13 mouse cellular contexts compared by ENCODE assay signal in genomic region chr11:106785043-106785442, GRCm38 (mm10). TPM values are rescaled to one million over a fixed set of nuclear protein-coding genes. Genes with fewer than 3 reads are reported as not detected.
DNase-seq lines count a peak whose midpoint lies in the region; ATAC-seq and TF ChIP-seq lines count a peak whose summit lies in the region.
"Had no signal": no experiment of that assay in that cellular context is flagged by ENCODE, and none has a peak within 500 bp of the region (broad histone marks: within the 10 kb centered on the region; RNA-seq: fewer than 3 reads in every experiment).

No protein-coding gene starts in this region.

- no peak for ATAC-seq in hindbrain, embryonic 13.5 days (ENCODE audit: low FRiP score)
- no peak for ATAC-seq in hindbrain, embryonic 11.5 days (ENCODE audit: low FRiP score)
- no peak for ATAC-seq in lung, postnatal 0 days
- ATAC-seq in forebrain, postnatal 0 days = no peak
- no peak for ATAC-seq in midbrain, postnatal 0 days (ENCODE audit: low FRiP score)

- peaks cover 36% of the 10 kb centered on the region for H3K4me1 ChIP-seq in hindbrain, embryonic 13.5 days (replicated peaks)
- H3K4me1 ChIP-seq in hindbrain, embryonic 11.5 days (replicated peaks; ENCODE audit: control insufficient read depth, insufficient read depth, low read length) = 0 out of 2 replicates have a peak, but pooled peaks cover 2% of the 10 kb centered on the region
- H3K4me1 ChIP-seq in lung, postnatal 0 days (ENCODE audit: insufficient read depth, low read depth, low read length) = peaks cover 2% of the 10 kb centered on the region; the same call in 1 of the 2 replicates
- H3K4me1 ChIP-seq in forebrain, postnatal 0 days (ENCODE audit: insufficient read depth) = peaks cover 10% of the 10 kb centered on the region; the same call in 1 of the 2 replicates
- H3K4me1 ChIP-seq in midbrain, postnatal 0 days (ENCODE audit: insufficient read depth, low read length) = peaks cover 5% of the 10 kb centered on the region; the same call in 1 of the 2 replicates

- no peak for DNase-seq in hindbrain, embryonic 11.5 days (ENCODE audit: low spot score)
- no peak for DNase-seq in lung, postnatal 0 days (ENCODE audit: low spot score)
- DNase-seq in lung, adult 18-20 months = no peak
- no peak for DNase-seq in forebrain, postnatal 0 days
- DNase-seq in midbrain, postnatal 0 days (ENCODE audit: low spot score) = no peak
- no peak for DNase-seq in T-cell, adult 2 months (ENCODE audit: low spot score)
- DNase-seq in cerebellum, postnatal 4 days (ENCODE audit: low spot score in 2 of 2) = no peak
- DNase-seq: cerebellum, postnatal 10 days; right cerebral cortex, postnatal 4 days had no signal

- 0 out of 2 replicates have a peak overlapping the region, but pooled peaks have one; percentile 31 for H3K9ac ChIP-seq in hindbrain, embryonic 13.5 days
- H3K9ac ChIP-seq in hindbrain, embryonic 11.5 days (ENCODE audit: low read depth, low read length) = no peak overlapping the region
- H3K9ac ChIP-seq in lung, postnatal 0 days (replicated peaks; ENCODE audit: low read depth) = no peak overlapping the region
- H3K9ac ChIP-seq in forebrain, postnatal 0 days = no peak overlapping the region
- no peak overlapping the region for H3K9ac ChIP-seq in midbrain, postnatal 0 days (replicated peaks; ENCODE audit: low read length, poor library complexity, severe bottlenecking)

- TF ChIP-seq CTCF in lung, postnatal 0 days (IDR thresholded peaks at IDR 0.05) = no peak
- no peak for TF ChIP-seq CTCF in forebrain, postnatal 0 days (IDR thresholded peaks at IDR 0.05; ENCODE audit: low read depth)
- TF ChIP-seq CTCF in midbrain, postnatal 0 days (IDR thresholded peaks at IDR 0.05) = no peak

- no peak for TF ChIP-seq EP300 in lung, postnatal 0 days (IDR thresholded peaks at IDR 0.05)

- H3K36me3 ChIP-seq in hindbrain, embryonic 13.5 days = peaks cover 56% of the 10 kb centered on the region
- peaks cover 12% of the 10 kb centered on the region for H3K36me3 ChIP-seq in hindbrain, embryonic 11.5 days (ENCODE audit: control insufficient read depth, insufficient read depth, low read length)
- H3K36me3 ChIP-seq in lung, postnatal 0 days (ENCODE audit: insufficient read depth, low read length) = peaks cover 42% of the 10 kb centered on the region; the same call in 1 of the 2 replicates
- H3K36me3 ChIP-seq in forebrain, postnatal 0 days (ENCODE audit: insufficient read depth) = peaks cover 48% of the 10 kb centered on the region
- H3K36me3 ChIP-seq in midbrain, postnatal 0 days (ENCODE audit: insufficient read depth, low read length) = peaks cover 20% of the 10 kb centered on the region

- peak overlapping the region; percentile 85 for H3K4me2 ChIP-seq in hindbrain, embryonic 13.5 days
- no peak overlapping the region for H3K4me2 ChIP-seq in hindbrain, embryonic 11.5 days (replicated peaks; ENCODE audit: low read depth, low read length)
- H3K4me2 ChIP-seq in lung, postnatal 0 days (replicated peaks; ENCODE audit: low read depth, low read length) = no peak overlapping the region
- H3K4me2 ChIP-seq in forebrain, postnatal 0 days (ENCODE audit: low read depth) = peak overlapping the region; percentile 57
- H3K4me2 ChIP-seq in midbrain, postnatal 0 days (ENCODE audit: low read depth, low read length, poor library complexity, severe bottlenecking) = 0 out of 2 replicates have a peak overlapping the region, but pooled peaks have one; percentile 6

- H3K27me3 ChIP-seq in hindbrain, embryonic 13.5 days = no peaks in the 10 kb centered on the region
- H3K27me3 ChIP-seq in hindbrain, embryonic 11.5 days (ENCODE audit: control insufficient read depth, insufficient read depth, low read length) = no peaks in the 10 kb centered on the region
- H3K27me3 ChIP-seq in lung, postnatal 0 days (replicated peaks; ENCODE audit: insufficient read depth, low read length) = no peaks in the 10 kb centered on the region
- no peaks in the 10 kb centered on the region for H3K27me3 ChIP-seq in forebrain, postnatal 0 days (ENCODE audit: insufficient read depth, low read length)
- H3K27me3 ChIP-seq in midbrain, postnatal 0 days (ENCODE audit: insufficient read depth, low read length) = no peaks in the 10 kb centered on the region

- no peaks in the 10 kb centered on the region for H3K9me3 ChIP-seq in hindbrain, embryonic 13.5 days
- H3K9me3 ChIP-seq in hindbrain, embryonic 11.5 days (ENCODE audit: control insufficient read depth, low read length) = no peaks in the 10 kb centered on the region
- H3K9me3 ChIP-seq in lung, postnatal 0 days (ENCODE audit: low read length) = no peaks in the 10 kb centered on the region
- no peaks in the 10 kb centered on the region for H3K9me3 ChIP-seq in forebrain, postnatal 0 days (ENCODE audit: low read length)
- H3K9me3 ChIP-seq in midbrain, postnatal 0 days (ENCODE audit: low read length) = no peaks in the 10 kb centered on the region

- H3K27ac ChIP-seq in hindbrain, embryonic 13.5 days = no peak overlapping the region
- H3K27ac ChIP-seq in hindbrain, embryonic 11.5 days (ENCODE audit: low read depth, low read length) = no peak overlapping the region
- H3K27ac ChIP-seq in lung, postnatal 0 days (ENCODE audit: low read length) = no peak overlapping the region
- no peak overlapping the region for H3K27ac ChIP-seq in forebrain, postnatal 0 days (ENCODE audit: low read depth, low read length)
- H3K27ac ChIP-seq in midbrain, postnatal 0 days (ENCODE audit: low read depth, low read length) = no peak overlapping the region
- H3K27ac ChIP-seq: macrophage; stomach, postnatal 0 days had no signal

- H3K4me3 ChIP-seq in hindbrain, embryonic 13.5 days = peak overlapping the region; percentile 89; the same call in 1 of the 2 replicates
- no peak overlapping the region for H3K4me3 ChIP-seq in hindbrain, embryonic 11.5 days (ENCODE audit: low read depth, low read length)
- H3K4me3 ChIP-seq in lung, postnatal 0 days (ENCODE audit: low read depth, low read length) = peak overlapping the region; percentile 81; the same call in 1 of the 2 replicates
- no peak overlapping the region for H3K4me3 ChIP-seq in forebrain, postnatal 0 days (ENCODE audit: low read depth, low read length)
- no peak overlapping the region for H3K4me3 ChIP-seq in midbrain, postnatal 0 days (ENCODE audit: low read depth, low read length)

- WGBS in hindbrain, embryonic 13.5 days = 69% methylated on average over 1 of the region's 1 CpGs
- 89% methylated on average over 1 of the region's 1 CpGs for WGBS in hindbrain, embryonic 11.5 days
- 55% methylated on average over 1 of the region's 1 CpGs for WGBS in lung, postnatal 0 days
- WGBS in forebrain, postnatal 0 days = 74% methylated on average over 1 of the region's 1 CpGs
- 64% methylated on average over 1 of the region's 1 CpGs for WGBS in midbrain, postnatal 0 days

RNA-seq across cellular contexts. Expression of gene Ddx5, which starts 3.9 kb away (rescaled TPM):
- 431 and 450 TPM in 2 replicates for polyA plus RNA-seq in hindbrain, embryonic 13.5 days (2015; fragmentation: Nextera tagmentation; extraction: Ambion mirVana)
- 544 and 600 TPM in 2 replicates for polyA plus RNA-seq in hindbrain, embryonic 11.5 days (2014; fragmentation: Nextera tagmentation; extraction: Ambion mirVana)
- polyA plus RNA-seq in lung, postnatal 0 days (2015; fragmentation: Nextera tagmentation; extraction: Ambion mirVana) = 296 and 352 TPM in 2 replicates
- total RNA-seq in forebrain, postnatal 0 days (2014; rRNA removed) = 462 and 530 TPM in 2 replicates
- 274 and 306 TPM in 2 replicates for polyA plus RNA-seq in forebrain, postnatal 0 days (2015; fragmentation: Nextera tagmentation; extraction: Ambion mirVana)
- 408 and 459 TPM in 2 replicates for total RNA-seq in midbrain, postnatal 0 days (2014; rRNA removed)
- polyA plus RNA-seq in midbrain, postnatal 0 days (2015; fragmentation: Nextera tagmentation; extraction: Ambion mirVana) = 260 and 301 TPM in 2 replicates

RNA-seq across cellular contexts. Expression of gene Cep95, which starts 4.0 kb away (rescaled TPM):
- polyA plus RNA-seq in hindbrain, embryonic 13.5 days (2015; fragmentation: Nextera tagmentation; extraction: Ambion mirVana) = 15.7 and 18.2 TPM in 2 replicates
- polyA plus RNA-seq in hindbrain, embryonic 11.5 days (2014; fragmentation: Nextera tagmentation; extraction: Ambion mirVana) = 19.4 and 22.5 TPM in 2 replicates
- 9.5 and 12.1 TPM in 2 replicates for polyA plus RNA-seq in lung, postnatal 0 days (2015; fragmentation: Nextera tagmentation; extraction: Ambion mirVana)
- 13.8 and 15.8 TPM in 2 replicates for total RNA-seq in forebrain, postnatal 0 days (2014; rRNA removed)
- polyA plus RNA-seq in forebrain, postnatal 0 days (2015; fragmentation: Nextera tagmentation; extraction: Ambion mirVana) = 4.7 and 6.9 TPM in 2 replicates
- total RNA-seq in midbrain, postnatal 0 days (2014; rRNA removed) = 6.0 and 13.3 TPM in 2 replicates
- polyA plus RNA-seq in midbrain, postnatal 0 days (2015; fragmentation: Nextera tagmentation; extraction: Ambion mirVana) = 6.0 and 7.9 TPM in 2 replicates

RNA-seq across cellular contexts. Expression of gene Polg2, which starts 5.7 kb away (rescaled TPM):
- polyA plus RNA-seq in hindbrain, embryonic 13.5 days (2015; fragmentation: Nextera tagmentation; extraction: Ambion mirVana) = 9.1 and 9.7 TPM in 2 replicates
- 9.5 and 11.0 TPM in 2 replicates for polyA plus RNA-seq in hindbrain, embryonic 11.5 days (2014; fragmentation: Nextera tagmentation; extraction: Ambion mirVana)
- polyA plus RNA-seq in lung, postnatal 0 days (2015; fragmentation: Nextera tagmentation; extraction: Ambion mirVana) = 9.0 and 9.1 TPM in 2 replicates
- total RNA-seq in forebrain, postnatal 0 days (2014; rRNA removed) = 9.5 and 10.5 TPM in 2 replicates
- 10.0 and 11.3 TPM in 2 replicates for polyA plus RNA-seq in forebrain, postnatal 0 days (2015; fragmentation: Nextera tagmentation; extraction: Ambion mirVana)
- total RNA-seq in midbrain, postnatal 0 days (2014; rRNA removed) = 6.6 and 9.8 TPM in 2 replicates
- polyA plus RNA-seq in midbrain, postnatal 0 days (2015; fragmentation: Nextera tagmentation; extraction: Ambion mirVana) = 9.7 and 10.5 TPM in 2 replicates

RNA-seq across cellular contexts. Expression of gene Milr1, which starts 34.0 kb away (rescaled TPM):
- polyA plus RNA-seq in hindbrain, embryonic 13.5 days (2015; fragmentation: Nextera tagmentation; extraction: Ambion mirVana) = 0.78 and 1.3 TPM in 2 replicates
- polyA plus RNA-seq in hindbrain, embryonic 11.5 days (2014; fragmentation: Nextera tagmentation; extraction: Ambion mirVana) = 1.1 and 2.0 TPM in 2 replicates
- 2.5 and 4.1 TPM in 2 replicates for polyA plus RNA-seq in lung, postnatal 0 days (2015; fragmentation: Nextera tagmentation; extraction: Ambion mirVana)
- 1.5 TPM in 1 of 2 replicates, not detected in the other for total RNA-seq in forebrain, postnatal 0 days (2014; rRNA removed)
- 0.55 and 1.0 TPM in 2 replicates for polyA plus RNA-seq in forebrain, postnatal 0 days (2015; fragmentation: Nextera tagmentation; extraction: Ambion mirVana)
- total RNA-seq in midbrain, postnatal 0 days (2014; rRNA removed) = 0.66 TPM in 1 of 2 replicates, not detected in the other
- polyA plus RNA-seq in midbrain, postnatal 0 days (2015; fragmentation: Nextera tagmentation; extraction: Ambion mirVana) = 0.37 and 0.82 TPM in 2 replicates
- polyA plus RNA-seq: erythroblast, embryonic 14.5 days had no signal

RNA-seq across cellular contexts. Expression of gene Pecam1, which starts 34.6 kb away (rescaled TPM):
- 17.4 and 17.6 TPM in 2 replicates for polyA plus RNA-seq in hindbrain, embryonic 13.5 days (2015; fragmentation: Nextera tagmentation; extraction: Ambion mirVana)
- 19.0 and 20.3 TPM in 2 replicates for polyA plus RNA-seq in hindbrain, embryonic 11.5 days (2014; fragmentation: Nextera tagmentation; extraction: Ambion mirVana)
- polyA plus RNA-seq in lung, postnatal 0 days (2015; fragmentation: Nextera tagmentation; extraction: Ambion mirVana) = 163 and 172 TPM in 2 replicates
- 14.4 and 22.4 TPM in 2 replicates for total RNA-seq in forebrain, postnatal 0 days (2014; rRNA removed)
- polyA plus RNA-seq in forebrain, postnatal 0 days (2015; fragmentation: Nextera tagmentation; extraction: Ambion mirVana) = 10.6 and 11.4 TPM in 2 replicates
- 17.5 and 18.1 TPM in 2 replicates for total RNA-seq in midbrain, postnatal 0 days (2014; rRNA removed)
- polyA plus RNA-seq in midbrain, postnatal 0 days (2015; fragmentation: Nextera tagmentation; extraction: Ambion mirVana) = 9.8 and 11.1 TPM in 2 replicates
- polyA plus RNA-seq: erythroblast, embryonic 14.5 days had no signal

Comparison
In these comparisons a context has a peak if more than half of its experiments do, and no peak if none do; other contexts are left out.
1. H3K4me2 ChIP-seq: peak in hindbrain, embryonic 13.5 days (single experiment), forebrain, postnatal 0 days (single experiment) and midbrain, postnatal 0 days (single experiment); none in hindbrain, embryonic 11.5 days (single experiment) and lung, postnatal 0 days (single experiment).
2. H3K4me3 ChIP-seq: peak in hindbrain, embryonic 13.5 days (single experiment) and lung, postnatal 0 days (single experiment); none in hindbrain, embryonic 11.5 days (single experiment), forebrain, postnatal 0 days (single experiment) and midbrain, postnatal 0 days (single experiment).